Mouse (Mus musculus): ENCODE data around the gene Ptdss2. TPM values are rescaled to one million over a fixed set of nuclear protein-coding genes. Genes with fewer than 3 reads are reported as not detected.

The Ptdss2 gene
- total RNA-seq, 2 experiments from 2014 or later: 48.5 to 64.9 TPM

GRCm38 (mm10) chr7:141122689-141123516 is 721 bp downstream of the Ptdss2 start:
- DNase-seq: peak; percentile 88

DNA sequence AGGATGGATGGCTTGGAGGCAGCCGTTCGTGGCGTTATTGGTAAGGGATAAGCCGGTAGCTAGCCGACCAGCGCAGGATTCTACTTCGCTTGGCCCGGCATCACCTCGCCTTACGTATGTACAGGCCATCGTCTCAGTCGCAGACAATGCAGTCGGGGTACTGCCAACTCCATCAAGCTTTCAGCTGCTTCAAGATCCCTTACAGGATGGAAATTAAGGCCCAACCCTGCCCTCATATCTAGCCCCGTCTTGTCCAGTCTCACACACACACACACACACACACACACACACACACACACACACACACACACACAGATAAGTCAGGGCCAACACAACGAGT is 1.3 kb downstream of the Ptdss2 start:
- no peak for DNase-seq

GRCm38 (mm10) chr7:141131024-141131820 is 9.0 kb downstream of the Ptdss2 start:
- DNase-seq: peak; percentile 88 to 91

GRCm38 (mm10) chr7:141131904-141132755 is 9.9 kb downstream of the Ptdss2 start:
- no peak for DNase-seq

- no peak for DNase-seq
These were observed 19.1 kb downstream of the Ptdss2 start for GRCm38 (mm10) chr7:141141326-141141725.

- no peak for DNase-seq
These were observed 20.9 kb downstream of the Ptdss2 start for GRCm38 (mm10) chr7:141143112-141143511.

DNA sequence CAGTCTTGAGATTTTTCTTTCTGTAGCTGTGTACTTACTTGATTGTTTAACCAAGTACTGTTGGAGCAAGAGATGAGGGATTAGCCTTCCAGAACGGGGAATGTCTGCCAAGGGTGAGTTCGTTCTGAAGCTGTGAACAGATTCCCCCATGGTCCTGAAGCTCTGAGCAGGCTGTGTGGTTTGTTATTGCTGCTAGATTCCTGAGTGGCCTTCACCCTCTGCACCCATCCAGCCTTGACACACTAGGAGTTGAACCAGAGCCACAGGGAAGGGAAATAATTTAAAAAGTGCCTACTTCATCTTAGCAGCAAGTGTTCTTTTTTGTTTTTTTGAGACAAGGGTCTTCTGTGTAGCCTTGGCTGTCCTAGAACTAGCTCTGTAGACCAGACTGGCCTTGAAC is 21.7 kb downstream of the Ptdss2 start:
- no peak for DNase-seq

- DNase-seq: no peak
These were observed 22.5 kb downstream of the Ptdss2 start for GRCm38 (mm10) chr7:141144650-141145049.

GRCm38 (mm10) chr7:141145403-141145802 is 23.2 kb downstream of the Ptdss2 start:
- no peak for DNase-seq

DNA sequence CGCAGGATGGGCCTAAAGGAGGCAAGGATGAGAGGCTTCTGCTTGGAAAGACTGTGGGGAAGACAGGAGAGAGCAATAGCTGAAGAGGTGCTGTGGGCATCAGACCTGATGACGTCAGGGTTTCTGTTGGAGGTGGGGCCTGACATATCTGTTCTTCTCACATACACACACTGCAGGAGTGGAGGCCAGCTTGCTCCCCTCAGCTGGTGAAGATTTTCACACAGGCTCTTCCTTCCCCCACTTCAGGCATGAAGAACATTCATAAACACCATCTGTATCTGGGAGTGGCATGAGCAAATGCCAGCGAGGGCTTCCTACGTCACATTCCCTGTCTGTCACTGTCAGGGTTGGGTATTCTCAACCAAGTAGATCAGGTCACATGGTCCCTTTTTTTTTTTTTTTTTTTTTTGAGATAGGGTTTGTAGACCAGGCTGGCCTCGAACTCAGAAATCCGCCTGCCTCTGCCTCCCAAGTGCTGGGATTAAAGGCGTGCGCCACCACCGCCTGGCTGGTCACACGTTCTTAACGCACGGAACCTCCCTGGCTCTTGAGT is 23.9 kb downstream of the Ptdss2 start:
- DNase-seq: no peak

DNA sequence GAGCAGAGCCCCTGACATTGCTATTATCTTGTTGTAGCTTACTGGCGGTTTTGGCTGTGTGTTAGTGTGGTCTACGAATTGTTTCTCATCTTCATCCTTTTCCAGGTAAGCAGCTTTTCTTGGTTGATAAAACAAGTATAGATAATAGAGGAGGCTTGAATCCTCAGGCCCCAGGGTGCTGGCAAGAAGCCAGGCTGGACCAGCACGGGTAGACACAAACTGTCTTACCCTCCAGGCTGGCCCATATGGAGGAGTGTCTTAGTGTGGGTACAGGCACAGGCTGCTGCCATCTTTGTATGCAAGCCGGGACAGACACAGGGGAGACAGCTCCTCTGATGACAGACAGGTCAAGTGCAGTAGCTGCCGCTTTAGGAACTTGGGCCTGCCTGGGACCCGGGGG is 24.9 kb downstream of the Ptdss2 start:
- no peak for DNase-seq

GRCm38 (mm10) chr7:141148639-141149038 is 26.5 kb downstream of the Ptdss2 start:
- DNase-seq: no peak

DNA sequence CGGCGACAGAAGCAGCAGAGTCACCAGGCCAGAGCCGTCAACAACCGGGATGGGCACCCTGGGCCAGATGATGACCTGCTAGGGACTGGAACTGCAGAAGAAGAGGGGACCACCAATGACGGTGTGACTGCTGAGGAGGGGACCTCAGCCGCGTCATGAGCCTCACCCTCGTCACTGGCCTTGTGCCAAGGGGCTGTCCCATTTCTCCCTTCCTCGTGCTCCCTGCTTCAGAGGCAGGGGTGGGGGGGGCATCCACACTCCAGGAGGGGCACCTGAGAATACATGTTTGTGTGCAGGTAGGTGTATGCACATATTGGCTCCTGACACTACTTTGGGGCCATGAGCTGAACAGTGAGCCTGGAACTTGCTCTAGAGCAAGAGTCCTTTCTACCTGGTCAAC is 33.2 kb downstream of the Ptdss2 start:
- DNase-seq: no peak

- DNase-seq: no peak
These were observed 42.2 kb downstream of the Ptdss2 start for GRCm38 (mm10) chr7:141164397-141164796.

GRCm38 (mm10) chr7:141164850-141165249 is 42.7 kb downstream of the Ptdss2 start:
- DNase-seq: no peak

- DNase-seq: no peak
These were observed 45.8 kb downstream of the Ptdss2 start for GRCm38 (mm10) chr7:141167901-141168517.

DNA sequence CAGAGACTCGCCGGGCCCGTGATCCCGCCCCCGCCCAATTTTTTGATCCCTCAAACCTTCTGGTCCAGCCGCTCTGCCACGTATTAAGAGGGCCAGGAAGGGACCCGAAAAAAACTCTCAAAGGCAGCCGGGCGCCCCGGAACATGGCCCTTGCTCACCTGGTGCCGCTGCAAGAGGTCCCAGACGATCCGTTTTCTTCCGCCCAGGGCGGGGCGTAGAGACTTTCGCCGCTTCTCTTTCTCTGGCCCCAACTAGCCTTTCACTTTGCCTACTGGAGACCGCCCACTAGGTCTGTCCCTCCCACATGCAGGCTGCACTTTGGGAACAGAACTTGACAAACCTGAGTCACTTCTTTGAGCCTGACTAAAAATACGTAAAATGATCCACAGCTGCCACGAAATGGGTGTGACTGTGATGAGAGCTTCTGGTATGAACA is 46.4 kb downstream of the Ptdss2 start:
- no peak for DNase-seq

DNA sequence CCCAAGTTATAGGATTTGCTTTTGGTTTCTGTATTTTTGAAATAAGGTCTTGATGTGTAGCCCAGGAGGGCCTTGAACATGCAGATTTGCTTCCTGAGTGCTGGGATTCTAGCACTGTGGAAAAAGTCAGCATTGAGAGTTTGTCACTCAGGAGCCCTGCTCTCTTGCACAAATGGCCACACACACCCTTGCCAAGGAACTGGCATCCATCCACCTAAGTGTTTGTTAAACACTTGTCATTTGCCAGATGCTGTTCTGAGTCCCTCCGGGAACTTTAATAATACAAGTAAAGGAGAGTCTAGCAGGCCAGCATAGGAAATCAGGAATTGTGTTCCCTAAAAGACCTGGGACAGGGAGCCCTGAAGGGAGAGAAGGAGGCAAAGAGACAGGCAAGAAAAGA is 47.1 kb downstream of the Ptdss2 start:
- no peak for DNase-seq

- no peak for DNase-seq
These were observed 47.7 kb downstream of the Ptdss2 start for GRCm38 (mm10) chr7:141169866-141170265.

- peak; percentile 93 to 94 for DNase-seq
These were observed 50.2 kb downstream of the Ptdss2 start, which contains the start of gene Rnh1 for GRCm38 (mm10) chr7:141172116-141173006. TSS of gene Rnh1 (minus strand) at chr7:141172857.

Measured in layer of hippocampus, postnatal 36 days (tissue).